Comparison of ENCODE assay signal across 24 mouse cellular contexts in genomic region chr7:132554091-132554490, GRCm38 (mm10). TPM values are rescaled to one million over a fixed set of nuclear protein-coding genes. Genes with fewer than 3 reads are reported as not detected.
DNase-seq lines count a peak whose midpoint lies in the region; ATAC-seq and TF ChIP-seq lines count a peak whose summit lies in the region.
"Had no signal": no experiment of that assay in that cellular context is flagged by ENCODE, and none has a peak within 500 bp of the region (broad histone marks: within the 10 kb centered on the region; RNA-seq: fewer than 3 reads in every experiment).

No protein-coding gene starts in this region.

- no peak for ATAC-seq in embryonic facial prominence, embryonic 14.5 days (ENCODE audit: low read depth)
- ATAC-seq in lung, postnatal 0 days = no peak
- ATAC-seq: activated CD4-positive, CD25-positive, alpha-beta regulatory T cell, adult 4 months; CD4-positive, CD25-positive, alpha-beta regulatory T cell, adult 4 months; forebrain, embryonic 16.5 days; hindbrain, embryonic 16.5 days had no signal

- H3K4me3 ChIP-seq in embryonic facial prominence, embryonic 14.5 days (ENCODE audit: low read depth, low read length) = no peak overlapping the region
- no peak overlapping the region for H3K4me3 ChIP-seq in embryonic facial prominence, embryonic 10.5 days
- no peak overlapping the region for H3K4me3 ChIP-seq in lung, postnatal 0 days (ENCODE audit: low read depth, low read length)
- H3K4me3 ChIP-seq: embryonic facial prominence, embryonic 12.5 days; heart, adult 2 months had no signal

- no peaks in the 10 kb centered on the region for H3K4me1 ChIP-seq in embryonic facial prominence, embryonic 14.5 days (ENCODE audit: control insufficient read depth, insufficient read depth, low read length)
- peaks cover 12% of the 10 kb centered on the region for H3K4me1 ChIP-seq in embryonic facial prominence, embryonic 10.5 days
- H3K4me1 ChIP-seq in lung, postnatal 0 days (ENCODE audit: insufficient read depth, low read depth, low read length) = peaks cover 2% of the 10 kb centered on the region; the same call in 1 of the 2 replicates
- H3K4me1 ChIP-seq: embryonic facial prominence, embryonic 12.5 days had no signal

- no peak overlapping the region for H3K9ac ChIP-seq in embryonic facial prominence, embryonic 14.5 days (ENCODE audit: low read depth, low read length)
- no peak overlapping the region for H3K9ac ChIP-seq in lung, postnatal 0 days (replicated peaks; ENCODE audit: low read depth)
- H3K9ac ChIP-seq: embryonic facial prominence, embryonic 12.5 days had no signal

- DNase-seq in embryonic facial prominence, embryonic 14.5 days (ENCODE audit: low spot score) = peak; percentile 77
- no peak for DNase-seq in embryonic facial prominence, embryonic 10.5 days (ENCODE audit: low spot score)
- peak; percentile 50 for DNase-seq in lung, postnatal 0 days (ENCODE audit: low spot score)
- no peak for DNase-seq in lung, postnatal 14 days
- DNase-seq in kidney, adult 8-10 months = peak; percentile 45 to 69
- DNase-seq in kidney, postnatal 36 days = peak; percentile 56 to 68
- DNase-seq in cerebellum, adult 8-10 months = no peak
- no peak for DNase-seq in B cell, adult 2 months
- DNase-seq: adrenal gland, postnatal 14 days; cerebellum, adult 2 months; gastrocnemius, postnatal 25 days; heart, adult 2 months; heart, postnatal 4 days; liver; right cerebral cortex, postnatal 25 days; thymus, adult 18-20 months had no signal

- no peak for TF ChIP-seq CTCF in lung, postnatal 0 days (IDR thresholded peaks at IDR 0.05)

- 48% methylated on average over 2 of the region's 2 CpGs for WGBS in embryonic facial prominence, embryonic 14.5 days
- 85% methylated on average over 2 of the region's 2 CpGs for WGBS in embryonic facial prominence, embryonic 10.5 days
- 22% methylated on average over 2 of the region's 2 CpGs for WGBS in lung, postnatal 0 days

- TF ChIP-seq EP300 in lung, postnatal 0 days (IDR thresholded peaks at IDR 0.05) = no peak

- H3K9me3 ChIP-seq in embryonic facial prominence, embryonic 14.5 days (ENCODE audit: control insufficient read depth, low read length) = no peaks in the 10 kb centered on the region
- H3K9me3 ChIP-seq in embryonic facial prominence, embryonic 10.5 days = no peaks in the 10 kb centered on the region
- H3K9me3 ChIP-seq in lung, postnatal 0 days (ENCODE audit: low read length) = no peaks in the 10 kb centered on the region
- H3K9me3 ChIP-seq: embryonic facial prominence, embryonic 12.5 days had no signal

- H3K36me3 ChIP-seq in embryonic facial prominence, embryonic 14.5 days (ENCODE audit: control insufficient read depth, insufficient read depth, low read length) = peaks cover 24% of the 10 kb centered on the region
- peaks cover 24% of the 10 kb centered on the region for H3K36me3 ChIP-seq in embryonic facial prominence, embryonic 10.5 days (replicated peaks)
- H3K36me3 ChIP-seq in lung, postnatal 0 days (ENCODE audit: insufficient read depth, low read length) = peaks cover 10% of the 10 kb centered on the region; the same call in 1 of the 2 replicates

- H3K27me3 ChIP-seq in embryonic facial prominence, embryonic 14.5 days (replicated peaks; ENCODE audit: control insufficient read depth, insufficient read depth, low read length) = no peaks in the 10 kb centered on the region
- peaks cover 8% of the 10 kb centered on the region; the same call in 1 of the 2 replicates for H3K27me3 ChIP-seq in embryonic facial prominence, embryonic 10.5 days (replicated peaks; ENCODE audit: low read depth, poor library complexity, severe bottlenecking)
- no peaks in the 10 kb centered on the region for H3K27me3 ChIP-seq in lung, postnatal 0 days (replicated peaks; ENCODE audit: insufficient read depth, low read length)

- H3K27ac ChIP-seq in embryonic facial prominence, embryonic 14.5 days (replicated peaks; ENCODE audit: low read depth, low read length) = no peak overlapping the region
- H3K27ac ChIP-seq in embryonic facial prominence, embryonic 10.5 days (replicated peaks) = no peak overlapping the region
- H3K27ac ChIP-seq in lung, postnatal 0 days (ENCODE audit: low read length) = no peak overlapping the region
- H3K27ac ChIP-seq: embryonic facial prominence, embryonic 12.5 days; heart, adult 2 months had no signal

- H3K4me2 ChIP-seq in embryonic facial prominence, embryonic 14.5 days (ENCODE audit: low read depth, low read length) = no peak overlapping the region
- no peak overlapping the region for H3K4me2 ChIP-seq in lung, postnatal 0 days (replicated peaks; ENCODE audit: low read depth, low read length)
- H3K4me2 ChIP-seq: embryonic facial prominence, embryonic 12.5 days had no signal

RNA-seq across cellular contexts. Expression of gene Oat, which starts 22.1 kb away (rescaled TPM):
- 268 and 274 TPM in 2 replicates for polyA plus RNA-seq in embryonic facial prominence, embryonic 14.5 days (2014; fragmentation: Nextera tagmentation; extraction: Ambion mirVana)
- polyA plus RNA-seq in embryonic facial prominence, embryonic 10.5 days (2016; fragmentation: Nextera tagmentation; extraction: Ambion mirVana) = 121 and 127 TPM in 2 replicates
- 214 and 233 TPM in 2 replicates for polyA plus RNA-seq in lung, postnatal 0 days (2015; fragmentation: Nextera tagmentation; extraction: Ambion mirVana)

RNA-seq across cellular contexts. Expression of gene Nkx1-2, which starts 45.3 kb away (rescaled TPM):
- polyA plus RNA-seq in embryonic facial prominence, embryonic 14.5 days (2014; fragmentation: Nextera tagmentation; extraction: Ambion mirVana) = not detected in 2 replicates
- 0.15 and 0.19 TPM in 2 replicates for polyA plus RNA-seq in embryonic facial prominence, embryonic 10.5 days (2016; fragmentation: Nextera tagmentation; extraction: Ambion mirVana)
- polyA plus RNA-seq in lung, postnatal 0 days (2015; fragmentation: Nextera tagmentation; extraction: Ambion mirVana) = not detected in 2 replicates
- polyA plus RNA-seq: activated CD4-positive, CD25-positive, alpha-beta regulatory T cell, adult 4 months; CD4-positive, CD25-positive, alpha-beta regulatory T cell, adult 4 months; cerebellum, adult 2 months; heart, adult 2 months; heart, embryonic 14.5 days; large intestine, adult 2 months; stomach, embryonic 14.5 days had no signal

RNA-seq across cellular contexts. Expression of gene Lhpp, which starts 56.3 kb away (rescaled TPM):
- 14.3 and 20.7 TPM in 2 replicates for polyA plus RNA-seq in embryonic facial prominence, embryonic 14.5 days (2014; fragmentation: Nextera tagmentation; extraction: Ambion mirVana)
- polyA plus RNA-seq in embryonic facial prominence, embryonic 10.5 days (2016; fragmentation: Nextera tagmentation; extraction: Ambion mirVana) = 15.5 TPM in 2 replicates
- 5.9 and 7.6 TPM in 2 replicates for polyA plus RNA-seq in lung, postnatal 0 days (2015; fragmentation: Nextera tagmentation; extraction: Ambion mirVana)

Comparison
In these comparisons a context has a peak if more than half of its experiments do, and no peak if none do; other contexts are left out.
1. DNase-seq: peak in embryonic facial prominence, embryonic 14.5 days (single experiment), lung, postnatal 0 days (single experiment), kidney, adult 8-10 months (2 of 2) and kidney, postnatal 36 days (2 of 2); none in embryonic facial prominence, embryonic 10.5 days (single experiment), lung, postnatal 14 days (single experiment), cerebellum, adult 8-10 months (single experiment) and B cell, adult 2 months (0 of 2).